Mouse (Mus musculus): Measurements from ENCODE around the gene Elmo1.

DNA sequence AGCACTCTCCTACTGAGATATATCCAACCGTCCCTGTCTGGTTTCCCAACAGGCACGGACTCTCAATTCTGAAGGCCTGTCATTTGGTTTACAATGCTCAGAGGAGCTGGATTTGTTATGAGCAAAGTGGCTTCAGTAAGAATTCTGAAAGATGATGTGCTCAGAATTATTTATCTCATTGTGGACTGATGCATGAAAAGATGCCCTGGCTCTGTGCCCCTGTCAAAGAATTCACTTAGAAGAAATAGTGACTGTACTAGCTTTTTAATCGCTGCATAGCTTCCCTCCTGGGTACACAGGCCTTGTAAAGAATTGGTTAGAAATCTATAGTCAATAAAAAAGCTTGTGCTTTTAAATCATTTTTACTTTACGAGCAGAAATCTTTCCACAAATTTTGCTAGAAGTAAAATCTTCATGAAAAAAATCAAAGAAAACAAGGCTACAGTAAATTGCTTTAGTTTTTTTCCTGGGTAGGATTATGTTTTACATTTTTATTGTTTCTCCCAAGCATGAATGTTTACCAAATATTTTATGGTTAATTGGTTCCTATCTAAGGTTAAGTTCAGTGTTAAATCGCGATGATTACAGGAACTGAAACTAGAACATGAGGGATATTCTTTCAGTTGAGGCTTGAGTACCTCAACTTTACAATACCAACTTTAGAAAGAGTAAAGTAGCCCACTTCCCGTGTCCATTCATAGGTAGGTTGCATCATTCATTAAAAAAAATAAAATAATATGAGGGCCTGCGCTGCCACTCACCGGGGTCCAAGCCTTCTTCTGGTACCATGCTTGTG, 320.1 kb downstream of the Elmo1 start:
- no peak for TF ChIP-seq GATA1 (IDR thresholded peaks at IDR 0.05; ENCODE audit: low read length)
- TF ChIP-seq TAL1 (IDR thresholded peaks at IDR 0.05; ENCODE audit: low read length), result no peak
